Mouse (Mus musculus) olfactory bulb, adult 2 months (tissue): ENCODE measurements around the gene Rfx2. TPM values are rescaled to one million over a fixed set of nuclear protein-coding genes. Genes with fewer than 3 reads are reported as not detected.
A peak's percentile ranks its signal among the peaks of the same experiment; 100 is the strongest.

Experiments
- H3K27ac ChIP-seq: fragments of 200-500 bp; 2 replicates; pipeline ENCODE4 v1.5.1; 2012; ENCODE audit warnings: low read depth, low read length; ENCODE audit not compliant: insufficient read depth
- H3K4me1 ChIP-seq: fragments of 200-500 bp; 2 replicates; pipeline ENCODE4 v1.6.1; 2012; ENCODE audit warnings: low read length; ENCODE audit not compliant: control insufficient read depth, insufficient read depth
- H3K4me3 ChIP-seq: fragments of 200-500 bp; 2 replicates; pipeline ENCODE4 v1.5.1; 2012; ENCODE audit warnings: mild to moderate bottlenecking, low read depth, low read length, moderate library complexity; ENCODE audit not compliant: insufficient read depth
- CTCF ChIP-seq: fragments of 200-500 bp; IDR thresholded peaks from 2 replicates; pipeline ENCODE4 v1.5.1; 2012; ENCODE audit warnings: low read depth, mild to moderate bottlenecking, low read length, moderate library complexity; ENCODE audit not compliant: insufficient read depth
- POLR2A ChIP-seq: fragments of 200-500 bp; IDR thresholded peaks from 2 replicates; pipeline ENCODE4 v1.6.1; 2012; ENCODE audit warnings: mild to moderate bottlenecking, low read depth, low read length, moderate library complexity; ENCODE audit not compliant: insufficient read depth
- WGBS: fragments of 180-500 bp; shearing (Covaris S2); methylation state at CpG from one replicate; pipeline ENCODE4 v1.1.7; 2018; 5-methylcytosine and 5-hydroxymethylcytosine counted together
- polyA plus RNA-seq: library from polyadenylated mRNA; stranded (reverse); fragments of >200 nt; gene quantifications from 2 replicates; pipeline ENCODE4 v1.2.4, GENCODE M21; 2012; ENCODE audit warnings: low replicate concordance; ENCODE audit not compliant: missing spikeins, insufficient read depth, insufficient read length

Rfx2 gene
- polyA plus RNA-seq, 1 experiment: not detected

- Histone ChIP-seq H3K27ac (no peak overlapping the region), H3K4me3 (no peak overlapping the region), H3K4me1 (no peaks in the 10 kb centered on the region)
- TF ChIP-seq CTCF (no peak), POLR2A (no peak)
- WGBS: 66% methylated on average over 3 of the region's 3 CpGs
Observed at GRCm38 (mm10) chr17:56778779-56779362, 51.9 kb downstream of the Rfx2 start.

GRCm38 (mm10) chr17:56777568-56777967 lies 53.2 kb downstream of the Rfx2 start:
- no peak overlapping the region for H3K4me3 ChIP-seq
- TF ChIP-seq CTCF: no peak
- TF ChIP-seq POLR2A: no peak
- WGBS: 93% methylated on average over 11 of the region's 11 CpGs
- no peak overlapping the region for H3K27ac ChIP-seq
- H3K4me1 ChIP-seq: no peaks in the 10 kb centered on the region

GRCm38 (mm10) chr17:56769950-56770349 lies 60.9 kb downstream of the Rfx2 start, which contains the start of gene Prr22:
Gene Prr22 (plus strand): TSS chr17:56770250.
- Histone ChIP-seq H3K4me3 (no peak within 1 kb of the TSS), H3K27ac (no peak within 1 kb of the TSS), H3K4me1 (peaks cover 5% of the 10 kb centered on the region)
- 94% methylated on average over 5 of the region's 5 CpGs for WGBS
- TF ChIP-seq POLR2A (no peak), CTCF (no peak)

GRCm38 (mm10) chr17:56768941-56769340 lies 61.9 kb downstream of the Rfx2 start:
- no peak overlapping the region for H3K27ac ChIP-seq
- WGBS: 96% methylated on average over 11 of the region's 11 CpGs
- TF ChIP-seq CTCF: no peak
- TF ChIP-seq POLR2A: no peak
- H3K4me1 ChIP-seq: peaks cover 8% of the 10 kb centered on the region
- no peak overlapping the region for H3K4me3 ChIP-seq

- H3K4me3 ChIP-seq: no peak overlapping the region
- TF ChIP-seq POLR2A (no peak), CTCF (no peak)
- WGBS: 95% methylated on average over 29 of the region's 29 CpGs
- H3K27ac ChIP-seq: no peak overlapping the region
- H3K4me1 ChIP-seq: peaks cover 17% of the 10 kb centered on the region
Observed at GRCm38 (mm10) chr17:56767531-56768135, 63.2 kb downstream of the Rfx2 start.

GRCm38 (mm10) chr17:56766631-56767405 lies 64.0 kb downstream of the Rfx2 start:
- Histone ChIP-seq H3K27ac (no peak overlapping the region), H3K4me1 (peaks cover 21% of the 10 kb centered on the region), H3K4me3 (no peak overlapping the region)
- WGBS: 92% methylated on average over 27 of the region's 27 CpGs
- TF ChIP-seq CTCF: no peak
- TF ChIP-seq POLR2A: no peak

- TF ChIP-seq POLR2A (no peak), CTCF (no peak)
- WGBS: 47% methylated on average over 12 of the region's 12 CpGs
- Histone ChIP-seq H3K27ac (peak overlapping the region; percentile 99), H3K4me1 (peaks cover 26% of the 10 kb centered on the region), H3K4me3 (peak overlapping the region; percentile 96)
Observed at GRCm38 (mm10) chr17:56765431-56765830, 65.4 kb downstream of the Rfx2 start.

- H3K4me3 ChIP-seq: peak within 1 kb of the TSS; percentile 96
- TF ChIP-seq CTCF (no peak), POLR2A (peak; percentile 71; the same call in 1 of the 2 replicates)
- peaks cover 26% of the 10 kb centered on the region for H3K4me1 ChIP-seq
- under 1% methylated on average over 58 of the region's 58 CpGs for WGBS
- H3K27ac ChIP-seq: peak within 1 kb of the TSS; percentile 99
Observed at GRCm38 (mm10) chr17:56764474-56765354, 66.1 kb downstream of the Rfx2 start, which contains the start of gene Dus3l. Gene Dus3l (plus strand): TSS chr17:56764757.
